Mouse (Mus musculus) kidney, embryonic 14.5 days (tissue): ENCODE results near the gene Bpnt1. TPM values are rescaled to one million over a fixed set of nuclear protein-coding genes. Genes with fewer than 3 reads are reported as not detected.

ENCODE experiments used
- ATAC-seq: fragments of 200-750 bp; cut with Nextera tagmentation; 2 replicates; pipeline ENCODE4 v1.8.0; 2017; ENCODE audit warnings: moderate number of reproducible peaks, mild to moderate bottlenecking, moderate TSS enrichment, moderate library complexity; ENCODE audit not compliant: low FRiP score, low TSS enrichment
- H3K27ac ChIP-seq: fragments of 300-500 bp; sonication (generic); 2 replicates; pipeline ENCODE4 v1.5.1; 2014; ENCODE audit warnings: low read depth, mild to moderate bottlenecking, low read length, moderate library complexity, mixed read lengths
- H3K27me3 ChIP-seq: fragments of 300-500 bp; sonication (generic); 2 replicates; pipeline ENCODE4 v1.6.1; 2014; ENCODE audit warnings: mild to moderate bottlenecking, low read length; ENCODE audit not compliant: control insufficient read depth, insufficient read depth
- H3K36me3 ChIP-seq: fragments of 300-500 bp; sonication (generic); 2 replicates; pipeline ENCODE4 v1.6.1; 2014; ENCODE audit warnings: low read length, mixed read lengths; ENCODE audit not compliant: control insufficient read depth, insufficient read depth
- H3K4me1 ChIP-seq: fragments of 300-500 bp; sonication (generic); 2 replicates; pipeline ENCODE4 v1.6.1; 2014; ENCODE audit warnings: low read length, mixed read lengths; ENCODE audit not compliant: control insufficient read depth, insufficient read depth
- H3K4me2 ChIP-seq: fragments of 300-500 bp; sonication (generic); replicated peaks from 2 replicates; pipeline ENCODE4 v1.6.1; 2014; ENCODE audit warnings: low read depth, mild to moderate bottlenecking, low read length
- H3K4me3 ChIP-seq: fragments of 300-500 bp; sonication (generic); 2 replicates; pipeline ENCODE4 v1.5.1; 2014; ENCODE audit warnings: mild to moderate bottlenecking, low read length
- H3K9ac ChIP-seq: fragments of 300-500 bp; sonication (generic); 2 replicates; pipeline ENCODE4 v1.6.1; 2014; ENCODE audit warnings: low read depth, mild to moderate bottlenecking, low read length, moderate library complexity
- H3K9me3 ChIP-seq: fragments of 300-500 bp; sonication (generic); 2 replicates; pipeline ENCODE4 v1.6.1; 2016; ENCODE audit warnings: low read length; ENCODE audit not compliant: control insufficient read depth
- whole genome bisulfite sequencing: fragments of 180-500 bp; shearing (Covaris S2); extraction: QIAGEN DNeasy Blood & Tissue Kit; methylation state at CpG from one replicate; pipeline ENCODE4 v1.1.7; 2014; 5-methylcytosine and 5-hydroxymethylcytosine counted together
- polyA plus RNA-seq: library from polyadenylated mRNA; unstranded; fragments of >200 nt; fragmentation: Nextera tagmentation; extraction: Ambion mirVana; gene quantifications from 2 replicates; pipeline ENCODE4 v1.2.1, GENCODE M21; 2014

The Bpnt1 gene
- polyA plus RNA-seq: 18.2 and 31.6 TPM in 2 replicates

DNA sequence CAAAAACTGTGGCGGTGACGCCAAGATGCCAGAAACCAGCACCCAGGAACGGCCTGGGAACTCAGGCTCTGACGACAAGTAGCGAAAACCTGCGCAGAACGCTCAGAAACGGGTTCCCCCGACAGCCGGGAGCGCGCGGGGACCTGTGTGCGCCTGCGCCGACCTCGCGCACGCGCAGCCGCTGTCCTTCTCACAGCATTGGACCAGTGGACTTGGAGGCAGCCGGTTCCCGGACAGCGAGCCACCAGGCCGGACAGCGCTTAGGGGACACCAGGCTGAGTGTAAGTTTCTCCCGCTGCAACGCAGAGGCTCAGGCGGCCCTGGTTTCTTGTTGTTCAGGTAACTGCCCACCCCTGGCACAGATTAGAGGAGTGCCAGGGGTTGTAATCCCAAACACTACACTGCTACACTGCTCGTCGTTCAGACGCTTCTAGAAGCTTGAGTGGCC lies at the start of gene Bpnt1:
Bpnt1 (plus strand) TSS at position 167 of the 448 bp plus-strand sequence.
- H3K9ac ChIP-seq: peak within 1 kb of the TSS; percentile 77
- H3K27ac ChIP-seq: peak within 1 kb of the TSS; percentile 65
- peak within 1 kb of the TSS; percentile 52 for H3K4me2 ChIP-seq
- H3K9me3 ChIP-seq: no peaks in the 10 kb centered on the region
- peaks cover 3% of the 10 kb centered on the region; the same call in 1 of the 2 replicates for H3K36me3 ChIP-seq
- ATAC-seq: peak; percentile 91
- H3K4me1 ChIP-seq: peaks cover 10% of the 10 kb centered on the region
- no peaks in the 10 kb centered on the region for H3K27me3 ChIP-seq
- H3K4me3 ChIP-seq: peak within 1 kb of the TSS; percentile 57
- under 1% methylated on average over 32 of the region's 32 CpGs for WGBS

- no peaks in the 10 kb centered on the region for H3K27me3 ChIP-seq
- no peak overlapping the region for H3K9ac ChIP-seq
- no peak overlapping the region for H3K4me2 ChIP-seq
- 96% methylated on average over 11 of the region's 11 CpGs for WGBS
- peaks cover 87% of the 10 kb centered on the region for H3K36me3 ChIP-seq
- no peak overlapping the region for H3K4me3 ChIP-seq
- H3K27ac ChIP-seq: no peak overlapping the region
- H3K4me1 ChIP-seq: no peaks in the 10 kb centered on the region
- no peak for ATAC-seq
- H3K9me3 ChIP-seq: no peaks in the 10 kb centered on the region
These were observed 49.1 kb upstream of the Bpnt1 start for GRCm38 (mm10) chr1:185282846-185283245.

GRCm38 (mm10) chr1:185283247-185283646 lies 48.7 kb upstream of the Bpnt1 start:
- Histone ChIP-seq H3K9me3 (no peaks in the 10 kb centered on the region), H3K4me2 (no peak overlapping the region), H3K9ac (no peak overlapping the region), H3K27ac (no peak overlapping the region), H3K27me3 (no peaks in the 10 kb centered on the region), H3K4me3 (no peak overlapping the region), H3K4me1 (no peaks in the 10 kb centered on the region), H3K36me3 (peaks cover 86% of the 10 kb centered on the region)
- WGBS: 95% methylated on average over 15 of the region's 15 CpGs
- no peak for ATAC-seq

GRCm38 (mm10) chr1:185284740-185285139 lies 47.2 kb upstream of the Bpnt1 start:
- no peak overlapping the region for H3K9ac ChIP-seq
- H3K27me3 ChIP-seq: no peaks in the 10 kb centered on the region
- WGBS: 86% methylated on average over 4 of the region's 4 CpGs
- peaks cover 73% of the 10 kb centered on the region for H3K36me3 ChIP-seq
- no peak for ATAC-seq
- no peaks in the 10 kb centered on the region for H3K9me3 ChIP-seq
- H3K4me1 ChIP-seq: no peaks in the 10 kb centered on the region
- H3K27ac ChIP-seq: no peak overlapping the region
- no peak overlapping the region for H3K4me3 ChIP-seq
- no peak overlapping the region for H3K4me2 ChIP-seq

DNA sequence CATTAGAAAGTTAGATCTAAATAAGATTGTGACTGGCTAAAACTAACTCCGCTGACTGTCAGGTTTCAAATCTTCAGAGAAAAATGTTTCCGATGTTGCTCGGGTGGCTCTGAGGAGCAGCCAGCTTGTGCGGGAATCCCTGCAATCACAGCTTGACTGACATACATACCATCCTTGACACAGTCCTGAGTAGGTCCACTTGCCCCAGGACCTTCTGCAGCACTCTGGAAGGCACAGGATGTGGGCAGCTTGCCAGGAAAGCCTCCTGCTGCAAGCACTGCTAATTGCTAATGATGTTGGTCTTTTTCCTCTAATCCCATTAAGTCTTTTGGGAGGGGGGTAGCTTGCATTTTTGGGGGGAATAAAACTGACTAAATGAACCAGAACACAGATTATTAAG lies 46.8 kb upstream of the Bpnt1 start:
- H3K9me3 ChIP-seq: no peaks in the 10 kb centered on the region
- H3K4me3 ChIP-seq: no peak overlapping the region
- ATAC-seq: no peak
- H3K27ac ChIP-seq: no peak overlapping the region
- H3K27me3 ChIP-seq: no peaks in the 10 kb centered on the region
- no peak overlapping the region for H3K9ac ChIP-seq
- WGBS: 94% methylated on average over 4 of the region's 4 CpGs
- no peaks in the 10 kb centered on the region for H3K4me1 ChIP-seq
- no peak overlapping the region for H3K4me2 ChIP-seq
- H3K36me3 ChIP-seq: peaks cover 73% of the 10 kb centered on the region

- peaks cover 62% of the 10 kb centered on the region for H3K36me3 ChIP-seq
- H3K4me3 ChIP-seq: no peak overlapping the region
- 87% methylated on average over 20 of the region's 20 CpGs for WGBS
- H3K4me1 ChIP-seq: no peaks in the 10 kb centered on the region
- no peak overlapping the region for H3K4me2 ChIP-seq
- H3K9me3 ChIP-seq: no peaks in the 10 kb centered on the region
- no peak overlapping the region for H3K9ac ChIP-seq
- ATAC-seq: 0 out of 2 replicates have a peak, but pooled peaks have one; percentile 30
- H3K27me3 ChIP-seq: no peaks in the 10 kb centered on the region
- no peak overlapping the region for H3K27ac ChIP-seq
These were observed 44.9 kb upstream of the Bpnt1 start for GRCm38 (mm10) chr1:185287066-185287465.

GRCm38 (mm10) chr1:185289231-185289630 lies 42.7 kb upstream of the Bpnt1 start:
- Histone ChIP-seq H3K9ac (no peak overlapping the region), H3K4me3 (no peak overlapping the region), H3K4me2 (no peak overlapping the region), H3K4me1 (no peaks in the 10 kb centered on the region), H3K27me3 (no peaks in the 10 kb centered on the region), H3K9me3 (no peaks in the 10 kb centered on the region), H3K27ac (no peak overlapping the region), H3K36me3 (peaks cover 63% of the 10 kb centered on the region)
- no peak for ATAC-seq
- 87% methylated on average over 5 of the region's 5 CpGs for WGBS

DNA sequence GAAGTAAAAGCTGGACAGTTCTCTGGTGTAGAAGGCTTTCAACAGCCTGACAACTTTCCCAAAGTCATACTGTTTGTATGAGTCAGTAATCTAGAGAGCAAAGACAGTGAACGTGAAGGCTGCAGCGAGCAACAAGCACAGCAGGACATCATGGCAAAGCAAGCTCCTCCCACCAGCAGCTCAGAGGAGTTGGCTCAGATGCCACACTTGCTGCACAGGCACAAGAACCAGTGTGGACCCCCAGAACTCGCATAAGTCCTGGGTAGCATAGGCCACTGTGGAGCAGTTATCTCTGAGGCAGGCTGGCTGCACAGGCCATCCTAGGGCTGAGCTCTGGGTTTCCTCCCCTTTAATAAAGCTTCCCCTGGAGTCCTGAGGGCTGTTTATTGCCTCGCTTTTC lies 40.6 kb upstream of the Bpnt1 start:
- H3K27me3 ChIP-seq: no peaks in the 10 kb centered on the region
- no peak for ATAC-seq
- H3K4me2 ChIP-seq: no peak overlapping the region
- peaks cover 61% of the 10 kb centered on the region for H3K36me3 ChIP-seq
- no peaks in the 10 kb centered on the region for H3K4me1 ChIP-seq
- H3K9me3 ChIP-seq: no peaks in the 10 kb centered on the region
- WGBS: 83% methylated on average over 4 of the region's 4 CpGs
- no peak overlapping the region for H3K27ac ChIP-seq
- H3K4me3 ChIP-seq: no peak overlapping the region
- no peak overlapping the region for H3K9ac ChIP-seq

DNA sequence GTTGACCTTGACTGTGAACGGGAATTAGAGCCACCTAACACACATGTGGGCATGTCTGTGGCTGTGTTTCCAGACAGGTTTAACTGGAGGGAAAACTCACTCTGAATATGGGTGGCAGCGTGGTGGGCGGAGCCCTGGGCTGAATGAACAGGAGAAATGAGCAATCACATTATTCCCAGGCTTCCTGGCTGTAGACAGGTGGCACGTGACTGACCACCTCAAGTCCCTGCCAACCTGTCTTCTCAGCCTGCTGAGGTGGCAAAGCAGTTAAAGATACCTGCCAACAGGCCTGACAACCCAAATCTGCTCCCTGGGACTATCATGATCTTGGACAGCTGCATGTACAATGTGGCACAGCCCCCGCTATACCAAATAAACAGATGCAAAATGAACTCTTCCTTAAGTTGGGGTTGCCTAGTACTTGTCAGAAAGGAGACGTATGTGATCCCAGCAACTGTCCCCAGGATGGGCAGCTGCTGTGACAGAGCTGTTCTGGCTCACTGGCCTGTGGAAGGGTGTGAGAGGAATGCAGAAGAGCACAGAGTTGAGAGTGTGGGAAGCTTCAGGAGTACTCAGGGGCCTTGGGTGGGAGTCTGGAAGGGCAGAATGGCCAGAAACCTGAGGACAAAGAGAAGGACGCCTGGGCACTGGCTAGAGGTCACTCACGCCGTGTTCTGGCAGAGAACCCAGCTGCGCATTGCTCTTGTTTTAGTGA lies 39.1 kb upstream of the Bpnt1 start:
- Histone ChIP-seq H3K27me3 (no peaks in the 10 kb centered on the region), H3K36me3 (peaks cover 59% of the 10 kb centered on the region), H3K27ac (no peak overlapping the region; the same call in 1 of the 2 replicates), H3K9me3 (no peaks in the 10 kb centered on the region), H3K4me1 (no peaks in the 10 kb centered on the region), H3K4me3 (no peak overlapping the region), H3K9ac (no peak overlapping the region), H3K4me2 (no peak overlapping the region)
- peak; percentile 76; the same call in 1 of the 2 replicates for ATAC-seq
- 77% methylated on average over 10 of the region's 10 CpGs for WGBS
